Mouse (Mus musculus) fat pad, adult 2 months (tissue): Measurements from ENCODE around the gene Ugt2a3.
"Not testable (repeated sequence)": the region's sequence is repeated elsewhere in the genome, so short reads cannot be mapped to it uniquely, and the experiment has no call there.

Source experiments
- DNase-seq: peaks from one replicate; pipeline ENCODE4 v3.0.0-alpha.2; 2011; ENCODE audit warnings: low read depth, low spot score; ENCODE audit errors: extremely low read depth

Ugt2a3 gene

GRCm38 (mm10) chr5:87336961-87337697 lies at the start of gene Ugt2a3:
Ugt2a3 (minus strand) TSS chr5:87337195.
- no peak for DNase-seq

GRCm38 (mm10) chr5:87380234-87380633 lies 43.2 kb upstream of the Ugt2a3 start:
- DNase-seq = no peak

GRCm38 (mm10) chr5:87379825-87380224 lies 42.8 kb upstream of the Ugt2a3 start:
- no peak for DNase-seq

- DNase-seq = no peak
Observed at GRCm38 (mm10) chr5:87375874-87376383, 38.9 kb upstream of the Ugt2a3 start.

GRCm38 (mm10) chr5:87373502-87373863 lies 36.5 kb upstream of the Ugt2a3 start:
- no peak for DNase-seq

- not testable (repeated sequence) for DNase-seq
Observed at GRCm38 (mm10) chr5:87372788-87373501, 36.0 kb upstream of the Ugt2a3 start.

- DNase-seq = no peak
Observed at GRCm38 (mm10) chr5:87350350-87350749, 13.4 kb upstream of the Ugt2a3 start.

- not testable (repeated sequence) for DNase-seq
Observed at GRCm38 (mm10) chr5:87349150-87349549, 12.2 kb upstream of the Ugt2a3 start.

GRCm38 (mm10) chr5:87347479-87348078 lies 10.6 kb upstream of the Ugt2a3 start:
- DNase-seq = not testable (repeated sequence)

GRCm38 (mm10) chr5:87340461-87340860 lies 3.5 kb upstream of the Ugt2a3 start:
- no peak for DNase-seq

- DNase-seq = no peak
Observed at GRCm38 (mm10) chr5:87335199-87335598, 1.8 kb downstream of the Ugt2a3 start.

GRCm38 (mm10) chr5:87333584-87333983 lies 3.4 kb downstream of the Ugt2a3 start:
- no peak for DNase-seq

- DNase-seq = no peak
Observed at GRCm38 (mm10) chr5:87311392-87311791, 25.6 kb downstream of the Ugt2a3 start.

- DNase-seq = not testable (repeated sequence)
Observed at GRCm38 (mm10) chr5:87286180-87286579, 50.8 kb downstream of the Ugt2a3 start.

GRCm38 (mm10) chr5:87275986-87276385 lies 61.0 kb downstream of the Ugt2a3 start:
- not testable (repeated sequence) for DNase-seq

- DNase-seq = no peak
Observed at GRCm38 (mm10) chr5:87275581-87275980, 61.4 kb downstream of the Ugt2a3 start.
